Comparison of ENCODE assay signal across 28 mouse cellular contexts in genomic region chr5:53248499-53248898, GRCm38 (mm10). TPM values are rescaled to one million over a fixed set of nuclear protein-coding genes. Genes with fewer than 3 reads are reported as not detected.
DNase-seq lines count a peak whose midpoint lies in the region; ATAC-seq and TF ChIP-seq lines count a peak whose summit lies in the region.
"Had no signal": no experiment of that assay in that cellular context is flagged by ENCODE, and none has a peak within 500 bp of the region (broad histone marks: within the 10 kb centered on the region; RNA-seq: fewer than 3 reads in every experiment).

No protein-coding gene starts in this region.

- ATAC-seq in hindbrain, embryonic 11.5 days (ENCODE audit: low FRiP score) = 0 out of 2 replicates have a peak, but pooled peaks have one; percentile 31
- no peak for ATAC-seq in hindbrain, postnatal 0 days
- ATAC-seq in neural tube, embryonic 13.5 days (ENCODE audit: low read depth) = 0 out of 2 replicates have a peak, but pooled peaks have one; percentile 15
- peak; percentile 29 for ATAC-seq in forebrain, embryonic 15.5 days (replicated peaks)
- ATAC-seq: CD4-positive, CD25-positive, alpha-beta regulatory T cell, adult 4 months had no signal

- H3K27ac ChIP-seq in hindbrain, embryonic 11.5 days (ENCODE audit: low read depth, low read length) = no peak overlapping the region
- no peak overlapping the region for H3K27ac ChIP-seq in hindbrain, postnatal 0 days
- no peak overlapping the region for H3K27ac ChIP-seq in neural tube, embryonic 13.5 days (replicated peaks)
- H3K27ac ChIP-seq in forebrain, embryonic 15.5 days (replicated peaks) = peak overlapping the region; percentile 41
- H3K27ac ChIP-seq: embryonic facial prominence, embryonic 10.5 days; embryonic facial prominence, embryonic 15.5 days; heart, embryonic 13.5 days; limb, embryonic 13.5 days; midbrain, embryonic 15.5 days; neural tube, embryonic 12.5 days; stomach, postnatal 0 days had no signal

- H3K27me3 ChIP-seq in hindbrain, embryonic 11.5 days (ENCODE audit: control insufficient read depth, insufficient read depth, low read length) = peaks cover 2% of the 10 kb centered on the region
- no peaks in the 10 kb centered on the region; the same call in 1 of the 2 replicates for H3K27me3 ChIP-seq in hindbrain, postnatal 0 days (ENCODE audit: insufficient read depth, low read length)
- H3K27me3 ChIP-seq in neural tube, embryonic 13.5 days = no peaks in the 10 kb centered on the region
- no peaks in the 10 kb centered on the region for H3K27me3 ChIP-seq in forebrain, embryonic 15.5 days
- H3K27me3 ChIP-seq: heart, embryonic 13.5 days; kidney, embryonic 15.5 days; limb, embryonic 13.5 days; neural tube, embryonic 12.5 days had no signal

- H3K4me1 ChIP-seq in hindbrain, embryonic 11.5 days (replicated peaks; ENCODE audit: control insufficient read depth, insufficient read depth, low read length) = no peaks in the 10 kb centered on the region
- H3K4me1 ChIP-seq in hindbrain, postnatal 0 days (ENCODE audit: insufficient read depth, low read length) = 0 out of 2 replicates have a peak, but pooled peaks cover 4% of the 10 kb centered on the region
- H3K4me1 ChIP-seq in neural tube, embryonic 13.5 days (replicated peaks) = 0 out of 2 replicates have a peak, but pooled peaks cover 5% of the 10 kb centered on the region
- peaks cover 25% of the 10 kb centered on the region for H3K4me1 ChIP-seq in forebrain, embryonic 15.5 days
- no peaks in the 10 kb centered on the region for H3K4me1 ChIP-seq in lung, adult 2 months (ENCODE audit: control insufficient read depth, insufficient read depth, low read length)
- H3K4me1 ChIP-seq: embryonic facial prominence, embryonic 15.5 days; limb, embryonic 13.5 days; neural tube, embryonic 12.5 days had no signal

- no peak for TF ChIP-seq POLR2A in lung, adult 2 months (IDR thresholded peaks at IDR 0.05; ENCODE audit: borderline replicate concordance, extremely low read depth, low read depth, low read length)

- no peak overlapping the region for H3K9ac ChIP-seq in hindbrain, embryonic 11.5 days (ENCODE audit: low read depth, low read length)
- no peak overlapping the region for H3K9ac ChIP-seq in hindbrain, postnatal 0 days (replicated peaks; ENCODE audit: low read length)
- no peak overlapping the region for H3K9ac ChIP-seq in neural tube, embryonic 13.5 days
- H3K9ac ChIP-seq in forebrain, embryonic 15.5 days (replicated peaks) = no peak overlapping the region
- H3K9ac ChIP-seq: embryonic facial prominence, embryonic 15.5 days; heart, embryonic 13.5 days; kidney, embryonic 15.5 days; limb, embryonic 13.5 days; midbrain, embryonic 15.5 days; neural tube, embryonic 12.5 days had no signal

- H3K4me3 ChIP-seq in hindbrain, embryonic 11.5 days (ENCODE audit: low read depth, low read length) = no peak overlapping the region
- no peak overlapping the region for H3K4me3 ChIP-seq in hindbrain, postnatal 0 days (ENCODE audit: low read length)
- H3K4me3 ChIP-seq in neural tube, embryonic 13.5 days = no peak overlapping the region
- no peak overlapping the region for H3K4me3 ChIP-seq in forebrain, embryonic 15.5 days
- no peak overlapping the region for H3K4me3 ChIP-seq in lung, adult 2 months (replicated peaks; ENCODE audit: extremely low read depth, low read depth, low read length)
- H3K4me3 ChIP-seq: embryonic facial prominence, embryonic 10.5 days; embryonic facial prominence, embryonic 15.5 days; heart, embryonic 13.5 days; kidney, embryonic 15.5 days; limb, embryonic 13.5 days; midbrain, embryonic 15.5 days; neural tube, embryonic 12.5 days had no signal

- 40% methylated on average over 11 of the region's 11 CpGs for WGBS in hindbrain, embryonic 11.5 days
- WGBS in hindbrain, postnatal 0 days = 28% methylated on average over 11 of the region's 11 CpGs
- WGBS in neural tube, embryonic 13.5 days = 26% methylated on average over 11 of the region's 11 CpGs
- 8% methylated on average over 11 of the region's 11 CpGs for WGBS in forebrain, embryonic 15.5 days
- whole genome bisulfite sequencing in lung, adult 2 months = 77% methylated on average over 11 of the region's 11 CpGs

- H3K36me3 ChIP-seq in hindbrain, embryonic 11.5 days (ENCODE audit: control insufficient read depth, insufficient read depth, low read length) = no peaks in the 10 kb centered on the region
- H3K36me3 ChIP-seq in hindbrain, postnatal 0 days (ENCODE audit: insufficient read depth, low read length) = no peaks in the 10 kb centered on the region
- H3K36me3 ChIP-seq in neural tube, embryonic 13.5 days = no peaks in the 10 kb centered on the region
- no peaks in the 10 kb centered on the region for H3K36me3 ChIP-seq in forebrain, embryonic 15.5 days
- H3K36me3 ChIP-seq: embryonic facial prominence, embryonic 10.5 days; embryonic facial prominence, embryonic 15.5 days; heart, embryonic 13.5 days; kidney, embryonic 15.5 days; limb, embryonic 13.5 days; midbrain, embryonic 15.5 days; neural tube, embryonic 12.5 days had no signal

- H3K4me2 ChIP-seq in hindbrain, embryonic 11.5 days (replicated peaks; ENCODE audit: low read depth, low read length) = no peak overlapping the region
- no peak overlapping the region for H3K4me2 ChIP-seq in hindbrain, postnatal 0 days (ENCODE audit: low read depth, low read length)
- no peak overlapping the region for H3K4me2 ChIP-seq in neural tube, embryonic 13.5 days
- no peak overlapping the region for H3K4me2 ChIP-seq in forebrain, embryonic 15.5 days (replicated peaks)
- H3K4me2 ChIP-seq: embryonic facial prominence, embryonic 15.5 days; heart, embryonic 13.5 days; kidney, embryonic 15.5 days; limb, embryonic 13.5 days; liver, embryonic 11.5 days; midbrain, embryonic 15.5 days; neural tube, embryonic 12.5 days had no signal

- H3K9me3 ChIP-seq in hindbrain, embryonic 11.5 days (ENCODE audit: control insufficient read depth, low read length) = no peaks in the 10 kb centered on the region
- no peaks in the 10 kb centered on the region for H3K9me3 ChIP-seq in hindbrain, postnatal 0 days (ENCODE audit: low read length)
- H3K9me3 ChIP-seq in neural tube, embryonic 13.5 days = no peaks in the 10 kb centered on the region
- H3K9me3 ChIP-seq in forebrain, embryonic 15.5 days = no peaks in the 10 kb centered on the region
- H3K9me3 ChIP-seq: embryonic facial prominence, embryonic 10.5 days; embryonic facial prominence, embryonic 15.5 days; heart, embryonic 13.5 days; kidney, embryonic 15.5 days; limb, embryonic 13.5 days; midbrain, embryonic 15.5 days; neural tube, embryonic 12.5 days had no signal

- intact Hi-C loops in left cerebral cortex, postnatal 36 days (cut with DNase I) = no loop called here

- DNase-seq in hindbrain, embryonic 11.5 days (ENCODE audit: low spot score) = no peak
- DNase-seq in hindbrain, postnatal 0 days (ENCODE audit: low spot score) = no peak
- no peak for DNase-seq in neural tube, embryonic 10.5 days (ENCODE audit: extremely low spot score, low spot score)
- DNase-seq in lung, adult 2 months = no peak
- DNase-seq in left cerebral cortex, postnatal 36 days (ENCODE audit: low spot score in 2 of 2) = no peak
- DNase-seq: adrenal gland, postnatal 36 days; cerebellum, adult 8-10 months; cerebellum, postnatal 25 days; gastrocnemius, postnatal 10 days; heart, postnatal 10 days; kidney, adult 18-20 months; kidney, postnatal 25 days; lung, postnatal 36 days; right cerebral cortex, postnatal 4 days; thymus, adult 18-20 months; thymus, postnatal 36 days had no signal

- TF ChIP-seq CTCF in hindbrain, postnatal 0 days (IDR thresholded peaks at IDR 0.05; ENCODE audit: low read depth) = no peak
- TF ChIP-seq CTCF in lung, adult 2 months (IDR thresholded peaks at IDR 0.05; ENCODE audit: insufficient read depth, low read length) = no peak

RNA-seq across cellular contexts. Expression of gene Smim20, which starts 18.4 kb away (rescaled TPM):
- polyA plus RNA-seq in hindbrain, embryonic 11.5 days (2014; fragmentation: Nextera tagmentation; extraction: Ambion mirVana) = 66.3 and 69.2 TPM in 2 replicates
- 42.8 and 57.1 TPM in 2 replicates for total RNA-seq in hindbrain, postnatal 0 days (2014; rRNA removed)
- polyA plus RNA-seq in hindbrain, postnatal 0 days (2015; fragmentation: Nextera tagmentation; extraction: Ambion mirVana) = 88.3 and 94.8 TPM in 2 replicates
- 81.1 and 85.5 TPM in 2 replicates for polyA plus RNA-seq in neural tube, embryonic 13.5 days (2015; fragmentation: Nextera tagmentation; extraction: Ambion mirVana)
- polyA plus RNA-seq in forebrain, embryonic 15.5 days (2015; fragmentation: Nextera tagmentation; extraction: Ambion mirVana) = 59.9 and 65.8 TPM in 2 replicates
- polyA plus RNA-seq in lung, adult 2 months (2012; rRNA removed) = 27.9 and 49.9 TPM in 2 replicates
- 10 to 100 TPM; 33.5 to 40.5 TPM for total RNA-seq in left cerebral cortex, postnatal 36 days (2021)

RNA-seq across cellular contexts. Expression of gene Sel1l3, which starts 34.8 kb away (rescaled TPM):
- polyA plus RNA-seq in hindbrain, embryonic 11.5 days (2014; fragmentation: Nextera tagmentation; extraction: Ambion mirVana) = 2.7 and 3.7 TPM in 2 replicates
- 19.1 and 22.4 TPM in 2 replicates for total RNA-seq in hindbrain, postnatal 0 days (2014; rRNA removed)
- polyA plus RNA-seq in hindbrain, postnatal 0 days (2015; fragmentation: Nextera tagmentation; extraction: Ambion mirVana) = 4.7 and 4.8 TPM in 2 replicates
- polyA plus RNA-seq in neural tube, embryonic 13.5 days (2015; fragmentation: Nextera tagmentation; extraction: Ambion mirVana) = 5.8 and 5.9 TPM in 2 replicates
- 11.0 and 11.4 TPM in 2 replicates for polyA plus RNA-seq in forebrain, embryonic 15.5 days (2015; fragmentation: Nextera tagmentation; extraction: Ambion mirVana)
- 2.1 and 2.4 TPM in 2 replicates for polyA plus RNA-seq in lung, adult 2 months (2012; rRNA removed)
- 10 to 100 TPM; 63.4 to 74.2 TPM for total RNA-seq in left cerebral cortex, postnatal 36 days (2021)
